Mouse (Mus musculus) CH12.LX (cell line): ENCODE measurements around the gene Igdcc4.

ENCODE experiments used
- MYC ChIP-seq: IDR thresholded peaks from 2 replicates; pipeline ENCODE4 v1.6.1; 2011; ENCODE audit warnings: low read depth, mild to moderate bottlenecking, improper control_type of control experiment, low read length
- NRF1 ChIP-seq: IDR thresholded peaks from 2 replicates; pipeline ENCODE4 v1.6.1; 2014; ENCODE audit warnings: low read depth, mild to moderate bottlenecking, inconsistent platforms, low read length, improper control_type of control experiment, moderate library complexity
- SMC3 ChIP-seq: IDR thresholded peaks from 2 replicates; pipeline ENCODE4 v1.6.1; 2011; ENCODE audit warnings: low read depth, low read length, improper control_type of control experiment
- ZC3H11A ChIP-seq: IDR thresholded peaks from 2 replicates; pipeline ENCODE4 v1.6.1; 2012; ENCODE audit warnings: low read depth, mild to moderate bottlenecking, inconsistent platforms, low read length, improper control_type of control experiment

DNA sequence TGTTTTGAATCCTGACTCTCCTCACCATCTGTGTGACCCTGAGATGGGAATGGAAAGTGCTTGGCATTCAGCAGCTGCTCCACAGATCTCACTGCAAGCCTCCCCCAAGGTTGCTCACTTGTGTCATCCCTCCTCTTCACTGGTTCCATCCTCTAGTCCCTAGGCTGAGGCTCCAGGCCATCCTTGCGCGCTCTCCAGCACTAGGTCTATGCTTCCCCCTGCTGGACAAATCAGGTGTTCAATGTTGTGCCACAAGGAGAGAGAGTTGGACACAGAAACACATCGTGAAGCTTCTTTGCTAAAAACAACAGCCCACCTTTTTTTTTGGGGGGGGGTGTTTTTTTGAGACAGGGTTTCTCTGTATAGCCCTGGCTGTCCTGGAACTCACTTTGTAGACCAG, 19.6 kb downstream of the Igdcc4 start:
- TF ChIP-seq NRF1 (no peak), MYC (peak; percentile 25; the same call in 1 of the 2 replicates), ZC3H11A (peak; percentile 16; the same call in 1 of the 2 replicates), SMC3 (peak; percentile 82)
